Mouse (Mus musculus): Measurements from ENCODE around the gene Pdzph1.
A peak's percentile ranks its signal among the peaks of the same experiment; 100 is the strongest.

The Pdzph1 gene

GRCm38 (mm10) chr17:58991275-58991674 lies at the start of gene Pdzph1:
TSS of gene Pdzph1 (minus strand) at chr17:58991375.
- no peak for DNase-seq (ENCODE audit: low read depth, low spot score)

GRCm38 (mm10) chr17:59039754-59040153 lies 48.6 kb upstream of the Pdzph1 start:
- no peak for DNase-seq (ENCODE audit: low read depth, low spot score)

GRCm38 (mm10) chr17:59033445-59033844 lies 42.3 kb upstream of the Pdzph1 start:
- DNase-seq (ENCODE audit: low read depth, low spot score), result no peak

- DNase-seq (ENCODE audit: low read depth, low spot score), result no peak
Measured at GRCm38 (mm10) chr17:59026336-59026735, 35.2 kb upstream of the Pdzph1 start.

GRCm38 (mm10) chr17:59024502-59024901 lies 33.3 kb upstream of the Pdzph1 start:
- no peak for DNase-seq (ENCODE audit: low read depth, low spot score)

GRCm38 (mm10) chr17:59023971-59024370 lies 32.8 kb upstream of the Pdzph1 start:
- DNase-seq (ENCODE audit: low read depth, low spot score), result no peak

GRCm38 (mm10) chr17:59018666-59019065 lies 27.5 kb upstream of the Pdzph1 start:
- DNase-seq (ENCODE audit: low read depth, low spot score), result no peak

GRCm38 (mm10) chr17:59013091-59013459 lies 21.9 kb upstream of the Pdzph1 start, which contains the start of gene Nudt12:
TSS of gene Nudt12 (minus strand) at chr17:59013372.
- peak; percentile 9 for DNase-seq (ENCODE audit: low read depth, low spot score)

GRCm38 (mm10) chr17:59012421-59013090 lies 21.4 kb upstream of the Pdzph1 start:
- DNase-seq (ENCODE audit: low read depth, low spot score), result peak; percentile 40

GRCm38 (mm10) chr17:59011546-59012307 lies 20.6 kb upstream of the Pdzph1 start:
- DNase-seq (ENCODE audit: low read depth, low spot score), result peak; percentile 6

GRCm38 (mm10) chr17:58973237-58973636 lies 17.9 kb downstream of the Pdzph1 start:
- DNase-seq (ENCODE audit: low read depth, low spot score), result no peak

GRCm38 (mm10) chr17:58959905-58960304 lies 31.3 kb downstream of the Pdzph1 start:
- no peak for DNase-seq (ENCODE audit: low read depth, low spot score)

GRCm38 (mm10) chr17:58957055-58957454 lies 34.1 kb downstream of the Pdzph1 start:
- no peak for DNase-seq (ENCODE audit: low read depth, low spot score)

- DNase-seq (ENCODE audit: low read depth, low spot score), result no peak
Measured at GRCm38 (mm10) chr17:58943015-58943822, 48.0 kb downstream of the Pdzph1 start.

GRCm38 (mm10) chr17:58938598-58938997 lies 52.6 kb downstream of the Pdzph1 start:
- no peak for DNase-seq (ENCODE audit: low read depth, low spot score)

- DNase-seq (ENCODE audit: low read depth, low spot score), result no peak
Measured at GRCm38 (mm10) chr17:58937533-58937932, 53.6 kb downstream of the Pdzph1 start.

GRCm38 (mm10) chr17:58932983-58933280 lies 58.2 kb downstream of the Pdzph1 start:
- no peak for DNase-seq (ENCODE audit: low read depth, low spot score)

GRCm38 (mm10) chr17:58932279-58932982 lies 58.7 kb downstream of the Pdzph1 start:
- no peak for DNase-seq (ENCODE audit: low read depth, low spot score)

- no peak for DNase-seq (ENCODE audit: low read depth, low spot score)
Measured at GRCm38 (mm10) chr17:58924754-58925546, 66.2 kb downstream of the Pdzph1 start.

- DNase-seq (ENCODE audit: low read depth, low spot score), result no peak
Measured at GRCm38 (mm10) chr17:58923901-58924476, 67.2 kb downstream of the Pdzph1 start.

Measured in c-Kit-negative CD71-positive TER-119-positive erythroid progenitor cells, embryonic 14.5 days (primary cell).